Mouse (Mus musculus): ENCODE results near the gene Irak2. TPM values are rescaled to one million over a fixed set of nuclear protein-coding genes. Genes with fewer than 3 reads are reported as not detected.

The Irak2 gene
- polyA plus RNA-seq, 1 experiment: 45.9 TPM

DNA sequence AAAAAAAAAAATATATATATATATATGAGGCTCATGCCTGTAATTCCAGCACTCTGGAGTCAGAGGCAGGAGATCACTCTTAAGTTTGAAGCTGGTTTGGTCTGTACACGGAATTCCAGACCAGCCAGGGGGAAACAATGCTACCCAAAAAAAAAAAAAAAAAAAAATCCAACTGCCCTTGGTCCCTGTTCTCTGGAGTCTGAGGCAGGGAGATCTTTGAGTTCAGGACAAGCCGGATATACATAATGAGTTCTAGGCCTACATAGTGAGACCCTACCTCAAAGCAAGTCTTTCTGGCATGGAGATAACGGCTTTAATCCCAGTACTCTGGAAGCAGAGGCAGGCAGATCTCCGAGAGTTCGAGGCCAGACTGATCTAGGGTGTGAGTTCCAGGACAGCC lies 14.9 kb upstream of the Irak2 start:
- H3K79me3 ChIP-seq (ENCODE audit: low read depth): peaks cover 21% of the 10 kb centered on the region
- no peak overlapping the region for H3ac ChIP-seq (ENCODE audit: control insufficient read depth, insufficient read length, low read depth)
- H3K4me3 ChIP-seq (ENCODE audit: insufficient read depth, poor library complexity, severe bottlenecking): peak overlapping the region; percentile 55
- no peaks in the 10 kb centered on the region for H3K27me3 ChIP-seq (ENCODE audit: control insufficient read depth, insufficient read depth, insufficient read length)
- peaks cover 9% of the 10 kb centered on the region for H3K36me3 ChIP-seq (ENCODE audit: control insufficient read depth, insufficient read depth)
- H3K79me2 ChIP-seq (ENCODE audit: control insufficient read depth, insufficient read depth): peaks cover 39% of the 10 kb centered on the region
- TF ChIP-seq CEBPB (IDR thresholded peaks at IDR 0.05; ENCODE audit: low read depth): no peak
- TF ChIP-seq MYOD1 (IDR thresholded peaks at IDR 0.05; ENCODE audit: control insufficient read depth, insufficient read length, low read depth): no peak
- no peak for TF ChIP-seq FOSL1 (IDR thresholded peaks at IDR 0.05; ENCODE audit: insufficient read depth, low read length, poor library complexity, severe bottlenecking)
- TF ChIP-seq MYOG (IDR thresholded peaks at IDR 0.05; ENCODE audit: control insufficient read depth, extremely low read depth, insufficient read length): no peak
- no peak for TF ChIP-seq CTCF (IDR thresholded peaks at IDR 0.05; ENCODE audit: control insufficient read depth, insufficient read depth, insufficient read length)
- TF ChIP-seq USF1 (IDR thresholded peaks at IDR 0.05; ENCODE audit: low read depth): no peak
- no peak for TF ChIP-seq MAX (IDR thresholded peaks at IDR 0.05)

DNA sequence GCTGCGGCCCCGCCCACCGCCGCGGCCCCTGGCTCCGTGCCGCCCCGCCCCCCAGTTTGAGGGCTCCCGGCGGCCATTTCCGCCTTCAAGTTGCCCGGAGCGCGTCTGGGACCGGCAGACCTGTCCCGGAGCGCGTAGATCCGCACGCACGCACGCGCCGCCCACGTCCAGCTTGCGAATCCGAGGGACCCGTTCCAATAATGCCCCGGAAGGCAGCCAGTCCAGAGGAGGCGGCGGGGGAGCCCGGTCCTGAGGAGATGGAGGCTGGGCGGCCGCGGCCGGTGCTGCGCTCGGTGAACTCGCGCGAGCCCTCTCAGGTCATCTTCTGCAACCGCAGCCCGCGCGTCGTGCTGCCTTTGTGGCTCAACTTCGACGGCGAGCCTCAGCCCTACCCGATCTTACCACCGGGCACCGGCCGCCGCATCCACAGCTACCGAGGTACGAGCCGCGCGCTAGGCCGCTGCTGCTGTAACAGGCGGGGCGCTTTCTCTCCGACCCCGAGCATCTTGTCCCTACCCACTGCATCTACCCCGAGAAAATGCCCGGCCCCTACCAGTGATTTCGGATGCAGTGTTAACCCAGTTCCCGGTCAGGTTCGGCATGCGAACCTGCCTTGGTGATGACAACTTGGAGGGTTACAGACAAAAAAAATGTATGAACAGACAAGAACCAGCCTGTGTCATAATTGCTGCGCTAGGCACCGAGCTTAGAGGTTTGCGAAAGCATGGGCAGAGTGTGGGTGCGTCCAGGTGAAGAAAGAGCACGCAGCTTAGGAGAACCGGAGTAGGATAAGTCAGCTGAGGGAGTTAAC lies 14.1 kb upstream of the Irak2 start, which contains the start of gene Vhl:
TSS of gene Vhl (plus strand) at position 19 of the 811 bp plus-strand sequence.
- peaks cover 21% of the 10 kb centered on the region for H3K79me3 ChIP-seq (ENCODE audit: low read depth)
- no peaks in the 10 kb centered on the region for H3K27me3 ChIP-seq (ENCODE audit: control insufficient read depth, insufficient read depth, insufficient read length)
- peak within 1 kb of the TSS; percentile 55 for H3K4me3 ChIP-seq (ENCODE audit: insufficient read depth, poor library complexity, severe bottlenecking)
- peaks cover 39% of the 10 kb centered on the region for H3K79me2 ChIP-seq (ENCODE audit: control insufficient read depth, insufficient read depth)
- H3K36me3 ChIP-seq (ENCODE audit: control insufficient read depth, insufficient read depth): peaks cover 13% of the 10 kb centered on the region
- TF ChIP-seq FOSL1 (IDR thresholded peaks at IDR 0.05; ENCODE audit: insufficient read depth, low read length, poor library complexity, severe bottlenecking) (no peak), CEBPB (IDR thresholded peaks at IDR 0.05; ENCODE audit: low read depth) (no peak), CTCF (IDR thresholded peaks at IDR 0.05; ENCODE audit: control insufficient read depth, insufficient read depth, insufficient read length) (no peak), USF1 (IDR thresholded peaks at IDR 0.05; ENCODE audit: low read depth) (no peak), MYOD1 (IDR thresholded peaks at IDR 0.05; ENCODE audit: control insufficient read depth, insufficient read length, low read depth) (no peak)
- H3ac ChIP-seq (ENCODE audit: control insufficient read depth, insufficient read length, low read depth): peak within 1 kb of the TSS; percentile 82

DNA sequence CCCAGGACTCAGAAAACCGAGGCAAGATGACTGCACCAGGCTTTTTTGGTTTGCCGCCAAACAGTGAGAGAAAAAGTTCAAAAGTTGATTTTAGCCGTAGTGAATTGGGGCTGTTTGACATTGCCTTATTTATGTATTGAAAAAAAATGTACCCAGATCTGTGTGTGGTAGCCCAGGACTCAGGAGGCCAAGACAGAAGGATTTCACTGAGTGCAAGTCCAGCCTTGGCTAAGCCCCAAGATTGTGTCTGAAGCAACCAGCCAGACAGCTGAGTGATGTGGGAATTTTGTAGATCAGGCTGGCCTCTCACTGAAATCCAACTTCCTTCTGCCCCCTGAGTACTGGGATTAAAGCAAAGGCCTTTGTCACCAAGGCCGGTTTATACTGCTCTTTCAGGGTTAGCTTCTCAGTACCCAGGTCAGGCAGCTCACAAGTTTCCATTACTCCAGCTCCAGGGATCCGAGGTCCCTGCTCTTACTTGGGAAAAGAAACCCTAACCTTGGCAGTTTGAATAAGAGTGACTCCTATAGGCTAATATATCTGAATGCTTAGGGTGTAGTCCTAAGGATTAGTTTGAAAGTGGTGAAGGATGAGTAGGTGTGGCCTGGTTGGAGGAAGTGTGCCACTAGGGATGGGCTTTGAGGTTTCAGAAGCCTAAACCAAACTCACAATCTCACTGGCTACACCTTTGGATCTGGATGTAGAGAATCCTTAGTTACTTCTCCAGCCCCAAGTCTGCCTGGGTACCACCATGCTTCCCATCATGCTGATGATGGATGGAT lies 13.1 kb upstream of the Irak2 start:
- Histone ChIP-seq H3K79me3 (ENCODE audit: low read depth) (peaks cover 21% of the 10 kb centered on the region), H3K27me3 (ENCODE audit: control insufficient read depth, insufficient read depth, insufficient read length) (no peaks in the 10 kb centered on the region), H3K4me3 (ENCODE audit: insufficient read depth, poor library complexity, severe bottlenecking) (peak overlapping the region; percentile 55), H3K36me3 (ENCODE audit: control insufficient read depth, insufficient read depth) (peaks cover 23% of the 10 kb centered on the region), H3ac (ENCODE audit: control insufficient read depth, insufficient read length, low read depth) (no peak overlapping the region), H3K79me2 (ENCODE audit: control insufficient read depth, insufficient read depth) (peaks cover 39% of the 10 kb centered on the region)
- TF ChIP-seq MAX (IDR thresholded peaks at IDR 0.05) (no peak), MYOG (IDR thresholded peaks at IDR 0.05; ENCODE audit: control insufficient read depth, extremely low read depth, insufficient read length) (no peak), MYOD1 (IDR thresholded peaks at IDR 0.05; ENCODE audit: control insufficient read depth, insufficient read length, low read depth) (no peak), USF1 (IDR thresholded peaks at IDR 0.05; ENCODE audit: low read depth) (no peak), CTCF (IDR thresholded peaks at IDR 0.05; ENCODE audit: control insufficient read depth, insufficient read depth, insufficient read length) (no peak)

DNA sequence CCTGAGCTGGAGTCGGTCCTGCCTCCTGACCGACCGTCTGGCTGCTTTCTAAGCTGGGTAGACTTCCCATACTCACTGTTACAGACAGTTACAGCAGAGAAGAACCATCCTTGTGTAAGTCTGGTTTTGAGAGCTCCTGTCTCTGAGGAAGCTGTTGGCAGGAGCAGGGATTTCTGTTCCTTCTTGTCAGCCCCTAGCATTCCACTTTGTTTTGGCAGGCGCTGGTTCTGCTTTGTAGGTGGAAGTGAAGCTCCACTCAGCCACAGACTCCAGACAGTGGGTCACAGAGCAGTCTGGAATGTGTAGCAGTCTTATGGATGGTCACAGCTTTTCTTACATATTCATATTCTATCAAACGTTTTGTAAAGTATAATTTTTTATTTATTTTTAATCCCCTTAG lies 7.9 kb upstream of the Irak2 start:
- Histone ChIP-seq H3K36me3 (ENCODE audit: control insufficient read depth, insufficient read depth) (peaks cover 46% of the 10 kb centered on the region), H3ac (ENCODE audit: control insufficient read depth, insufficient read length, low read depth) (no peak overlapping the region), H3K27me3 (ENCODE audit: control insufficient read depth, insufficient read depth, insufficient read length) (no peaks in the 10 kb centered on the region), H3K4me3 (ENCODE audit: insufficient read depth, poor library complexity, severe bottlenecking) (no peak overlapping the region), H3K79me3 (ENCODE audit: low read depth) (peaks cover 12% of the 10 kb centered on the region), H3K79me2 (ENCODE audit: control insufficient read depth, insufficient read depth) (peaks cover 27% of the 10 kb centered on the region)
- no peak for TF ChIP-seq MAX (IDR thresholded peaks at IDR 0.05)

DNA sequence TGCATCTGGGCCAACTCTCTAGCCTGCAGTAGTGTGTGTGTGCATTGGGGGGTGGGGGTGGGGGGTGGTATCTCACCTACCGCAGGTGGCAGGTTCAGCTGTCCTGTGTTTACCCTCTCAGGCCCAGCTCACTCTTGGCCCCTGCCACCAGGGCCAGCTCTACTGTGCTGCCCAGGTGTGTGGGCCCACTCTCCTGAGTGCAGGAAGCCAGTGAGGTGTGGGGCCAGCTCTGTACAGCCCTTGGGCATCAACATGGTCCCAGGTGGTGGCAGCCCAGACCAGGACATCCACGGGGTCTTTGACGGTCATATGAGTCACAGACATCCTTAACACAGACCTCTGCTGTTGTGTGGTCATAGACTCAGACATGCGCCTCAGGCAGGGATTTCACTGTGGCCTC lies 5.4 kb upstream of the Irak2 start:
- no peak overlapping the region for H3K4me3 ChIP-seq (ENCODE audit: insufficient read depth, poor library complexity, severe bottlenecking)
- no peaks in the 10 kb centered on the region for H3K27me3 ChIP-seq (ENCODE audit: control insufficient read depth, insufficient read depth, insufficient read length)
- peaks cover 42% of the 10 kb centered on the region for H3K36me3 ChIP-seq (ENCODE audit: control insufficient read depth, insufficient read depth)
- peaks cover 1% of the 10 kb centered on the region for H3K79me2 ChIP-seq (ENCODE audit: control insufficient read depth, insufficient read depth)
- no peaks in the 10 kb centered on the region for H3K79me3 ChIP-seq (ENCODE audit: low read depth)
- TF ChIP-seq MYOD1 (IDR thresholded peaks at IDR 0.05; ENCODE audit: control insufficient read depth, insufficient read length, low read depth): no peak
- TF ChIP-seq FOSL1 (IDR thresholded peaks at IDR 0.05; ENCODE audit: insufficient read depth, low read length, poor library complexity, severe bottlenecking): no peak
- TF ChIP-seq CEBPB (IDR thresholded peaks at IDR 0.05; ENCODE audit: low read depth): no peak
- TF ChIP-seq MYOG (IDR thresholded peaks at IDR 0.05; ENCODE audit: control insufficient read depth, extremely low read depth, insufficient read length): no peak
- TF ChIP-seq MAX (IDR thresholded peaks at IDR 0.05): no peak
- TF ChIP-seq USF1 (IDR thresholded peaks at IDR 0.05; ENCODE audit: low read depth): no peak
- no peak for TF ChIP-seq CTCF (IDR thresholded peaks at IDR 0.05; ENCODE audit: control insufficient read depth, insufficient read depth, insufficient read length)
- no peak overlapping the region for H3ac ChIP-seq (ENCODE audit: control insufficient read depth, insufficient read length, low read depth)

All from C2C12 (cell line).